Mouse (Mus musculus) spleen, adult 2 months (tissue): ENCODE results near the gene Arl13b. TPM values are rescaled to one million over a fixed set of nuclear protein-coding genes. Genes with fewer than 3 reads are reported as not detected.

ENCODE experiments used
- DNase-seq, 2 experiments: peaks; one replicate each; pipeline versions ENCODE4 v3.0.0 to v3.0.0-alpha.2; 2012 to 2021; ENCODE audit warnings: low spot score in 2 of 2, low read depth in 1 of 2
- H3K27ac ChIP-seq: fragments of 200-500 bp; 2 replicates; pipeline ENCODE4 v1.5.1; 2012; ENCODE audit warnings: low read length, inconsistent platforms; ENCODE audit not compliant: insufficient read depth
- H3K27me3 ChIP-seq: fragments of 200-500 bp; 2 replicates; pipeline ENCODE4 v1.6.1; 2012; ENCODE audit warnings: mild to moderate bottlenecking, moderate library complexity, low read length, inconsistent platforms; ENCODE audit not compliant: control insufficient read depth, insufficient read depth
- H3K36me3 ChIP-seq: fragments of 200-500 bp; 2 replicates; pipeline ENCODE4 v1.6.1; 2012; ENCODE audit warnings: mild to moderate bottlenecking, low read length, inconsistent platforms; ENCODE audit not compliant: control insufficient read depth, insufficient read depth
- H3K4me1 ChIP-seq: fragments of 200-500 bp; 2 replicates; pipeline ENCODE4 v1.6.1; 2011; ENCODE audit warnings: inconsistent platforms; ENCODE audit not compliant: control insufficient read depth, insufficient read depth, insufficient read length
- H3K4me3 ChIP-seq: fragments of 200-500 bp; 2 replicates; pipeline ENCODE4 v1.5.1; 2011; ENCODE audit warnings: mild to moderate bottlenecking, inconsistent platforms; ENCODE audit not compliant: insufficient read depth, insufficient read length; ENCODE audit errors: extremely low read depth
- CTCF ChIP-seq: fragments of 200-500 bp; IDR thresholded peaks from 2 replicates; pipeline ENCODE4 v1.5.1; 2011; ENCODE audit warnings: mild to moderate bottlenecking, inconsistent platforms; ENCODE audit not compliant: insufficient read depth, insufficient read length, insufficient replicate concordance; ENCODE audit errors: extremely low read depth
- POLR2A ChIP-seq: fragments of 200-500 bp; IDR thresholded peaks from 2 replicates; pipeline ENCODE4 v1.6.1; 2011; ENCODE audit warnings: low read depth, low read length, inconsistent platforms
- WGBS: fragments of 180-500 bp; shearing (Covaris S2); methylation state at CpG from one replicate; pipeline ENCODE4 v1.1.7; 2018; 5-methylcytosine and 5-hydroxymethylcytosine counted together
- polyA plus RNA-seq: library from polyadenylated mRNA; depleted of rRNA; stranded (reverse); fragments of >200 nt; gene quantifications from 2 replicates; pipeline ENCODE4 v1.2.3, GENCODE M21; 2012

Arl13b gene
- polyA plus RNA-seq, 1 experiment: 1.5 TPM

DNA sequence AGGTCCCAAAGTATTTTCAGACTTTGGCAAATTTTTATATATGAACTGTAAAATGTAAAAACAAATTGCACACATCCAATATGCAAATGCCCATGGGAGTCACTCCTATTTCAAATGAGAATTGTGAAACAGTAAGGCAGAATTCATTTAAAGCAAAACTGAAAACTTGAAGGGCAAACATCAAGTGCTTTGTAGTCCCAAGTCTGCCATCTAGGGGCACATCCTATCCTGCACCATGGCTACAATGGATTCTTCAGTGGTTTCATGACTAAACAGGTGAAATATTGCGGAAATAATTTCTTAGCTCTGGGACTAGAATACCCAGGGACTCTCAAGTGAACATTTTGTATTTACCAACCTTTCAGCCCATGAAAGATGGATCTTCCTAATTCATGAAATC is 11.2 kb upstream of the Arl13b start:
- no peaks in the 10 kb centered on the region; the same call in 1 of the 2 replicates for H3K27me3 ChIP-seq
- WGBS: 84% methylated on average over 1 of the region's 1 CpGs
- H3K36me3 ChIP-seq: no peaks in the 10 kb centered on the region
- no peak overlapping the region for H3K4me3 ChIP-seq
- TF ChIP-seq CTCF (no peak), POLR2A (no peak)
- DNase-seq: no peak
- H3K27ac ChIP-seq: no peak overlapping the region
- H3K4me1 ChIP-seq: peaks cover 6% of the 10 kb centered on the region

DNA sequence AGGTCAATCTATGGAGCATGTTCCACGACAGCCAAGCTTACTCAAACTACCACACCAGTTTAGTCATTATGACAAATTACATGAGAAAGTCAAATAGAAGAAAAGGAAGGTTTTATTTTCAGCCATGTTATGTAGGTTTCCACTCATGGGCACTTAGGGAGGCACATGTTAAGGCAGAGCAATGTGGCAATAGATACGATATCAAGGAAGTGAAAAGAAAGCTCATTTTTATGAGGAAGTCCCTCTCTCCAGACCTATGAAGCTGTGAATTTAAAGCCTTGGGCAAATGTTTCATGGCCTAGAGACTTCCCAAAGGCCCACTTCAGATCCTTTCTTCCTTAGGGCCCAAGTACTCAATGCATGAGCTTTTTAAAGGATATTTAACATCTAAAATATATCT is 10.7 kb upstream of the Arl13b start:
- TF ChIP-seq POLR2A (no peak), CTCF (no peak)
- Histone ChIP-seq H3K27me3 (no peaks in the 10 kb centered on the region; the same call in 1 of the 2 replicates), H3K4me1 (peaks cover 6% of the 10 kb centered on the region), H3K27ac (no peak overlapping the region), H3K4me3 (no peak overlapping the region), H3K36me3 (no peaks in the 10 kb centered on the region)
- DNase-seq: no peak
- WGBS: 77% methylated on average over 2 of the region's 2 CpGs

DNA sequence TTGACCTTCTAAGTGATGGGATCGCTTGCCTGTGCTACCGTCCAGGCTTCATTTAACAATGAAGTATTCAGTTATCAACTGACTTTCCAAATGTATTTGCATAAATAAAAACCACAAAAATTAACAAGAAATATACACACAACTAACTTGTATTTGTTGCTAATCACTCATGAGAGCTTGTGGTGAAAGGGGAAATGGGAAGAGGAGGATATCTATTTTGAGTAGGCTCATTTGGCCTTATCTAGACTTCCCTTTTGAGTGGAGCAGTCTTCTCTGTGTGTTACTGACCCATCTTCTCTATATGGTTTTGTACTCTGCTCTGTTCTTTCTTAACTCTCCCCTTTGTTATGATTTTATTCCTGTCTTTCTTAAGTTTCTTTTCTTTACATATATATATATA is 9.4 kb upstream of the Arl13b start:
- Histone ChIP-seq H3K27ac (no peak overlapping the region), H3K27me3 (no peaks in the 10 kb centered on the region; the same call in 1 of the 2 replicates), H3K4me3 (no peak overlapping the region), H3K36me3 (no peaks in the 10 kb centered on the region), H3K4me1 (peaks cover 6% of the 10 kb centered on the region)
- no peak for DNase-seq
- WGBS: 89% methylated on average over 2 of the region's 2 CpGs
- TF ChIP-seq CTCF (no peak), POLR2A (no peak)

DNA sequence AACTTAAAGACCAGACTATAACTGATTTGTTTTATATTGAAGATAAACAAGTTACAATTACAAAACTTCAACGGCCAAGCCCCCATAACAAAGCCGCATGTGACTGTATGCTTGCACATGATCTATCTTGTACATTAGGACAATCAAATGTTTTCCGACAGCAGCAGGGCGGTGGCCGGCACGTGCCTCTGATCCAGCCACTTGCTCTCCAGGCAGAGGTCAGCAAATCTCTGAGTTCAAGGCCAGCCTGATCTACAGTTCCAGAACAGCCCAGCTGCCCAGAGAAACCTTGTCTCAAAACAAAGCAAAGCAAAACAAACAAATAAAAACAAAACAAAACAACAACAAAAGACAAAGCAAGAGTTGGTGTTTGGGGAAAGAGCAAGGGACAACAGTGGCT is 8.5 kb upstream of the Arl13b start:
- no peak for DNase-seq
- 92% methylated on average over 6 of the region's 6 CpGs for WGBS
- no peaks in the 10 kb centered on the region for H3K36me3 ChIP-seq
- H3K4me3 ChIP-seq: no peak overlapping the region
- H3K27ac ChIP-seq: no peak overlapping the region
- peaks cover 6% of the 10 kb centered on the region for H3K4me1 ChIP-seq
- no peaks in the 10 kb centered on the region; the same call in 1 of the 2 replicates for H3K27me3 ChIP-seq
- TF ChIP-seq CTCF: no peak
- no peak for TF ChIP-seq POLR2A

DNA sequence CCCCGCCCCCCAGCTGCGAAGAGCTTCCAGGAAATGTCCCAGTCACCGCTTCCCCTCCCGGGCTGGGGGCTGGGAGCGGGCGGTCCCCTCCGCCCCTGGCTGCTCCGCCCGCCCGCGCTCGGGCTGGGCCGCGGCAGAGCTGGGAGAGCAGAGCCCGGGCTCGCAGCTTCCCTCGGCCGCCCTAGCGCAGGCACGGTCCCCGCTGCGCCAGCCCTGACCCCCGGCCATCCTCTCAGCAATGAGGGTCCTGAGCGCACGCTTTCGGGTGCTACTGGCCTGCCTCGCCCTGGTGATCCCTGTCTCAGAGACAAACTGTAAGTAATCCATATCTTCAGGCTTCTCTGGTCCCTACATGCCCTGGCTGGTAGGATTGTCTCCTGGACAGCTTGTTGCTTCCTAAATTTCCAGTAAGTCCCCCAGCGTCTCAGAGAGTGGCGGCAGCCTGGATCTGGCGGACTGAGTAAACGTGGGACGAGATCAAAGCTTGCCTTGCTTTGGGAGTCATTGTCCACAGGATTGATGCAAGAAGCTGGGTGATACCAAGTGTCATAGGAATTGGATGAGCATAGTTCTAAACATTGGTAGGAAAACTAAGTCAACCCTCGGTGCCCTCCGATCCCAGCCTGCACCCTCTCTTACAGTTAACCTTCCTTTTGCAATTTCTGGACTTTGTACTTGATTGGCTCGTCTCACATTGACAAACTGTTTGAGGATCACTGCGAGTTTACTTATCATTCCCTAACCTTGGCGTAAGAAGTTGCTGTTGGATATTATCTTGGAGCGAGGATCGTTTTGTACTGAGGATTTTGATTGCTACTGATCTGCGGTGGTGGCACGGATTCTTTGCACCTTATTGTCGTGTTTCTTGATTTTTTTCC is 7.6 kb upstream of the Arl13b start, which contains the start of gene Pros1:
Gene Pros1, plus strand, starts transcription at position 117 of the 878 bp plus-strand sequence.
- Histone ChIP-seq H3K36me3 (no peaks in the 10 kb centered on the region), H3K4me1 (peaks cover 6% of the 10 kb centered on the region), H3K27me3 (no peaks in the 10 kb centered on the region; the same call in 1 of the 2 replicates), H3K4me3 (peak within 1 kb of the TSS; percentile 56), H3K27ac (peak within 1 kb of the TSS; percentile 49)
- TF ChIP-seq POLR2A: no peak
- TF ChIP-seq CTCF: no peak
- 15% methylated on average over 42 of the region's 42 CpGs for WGBS
- DNase-seq: peak in 1 of 2 experiments; percentile 14

DNA sequence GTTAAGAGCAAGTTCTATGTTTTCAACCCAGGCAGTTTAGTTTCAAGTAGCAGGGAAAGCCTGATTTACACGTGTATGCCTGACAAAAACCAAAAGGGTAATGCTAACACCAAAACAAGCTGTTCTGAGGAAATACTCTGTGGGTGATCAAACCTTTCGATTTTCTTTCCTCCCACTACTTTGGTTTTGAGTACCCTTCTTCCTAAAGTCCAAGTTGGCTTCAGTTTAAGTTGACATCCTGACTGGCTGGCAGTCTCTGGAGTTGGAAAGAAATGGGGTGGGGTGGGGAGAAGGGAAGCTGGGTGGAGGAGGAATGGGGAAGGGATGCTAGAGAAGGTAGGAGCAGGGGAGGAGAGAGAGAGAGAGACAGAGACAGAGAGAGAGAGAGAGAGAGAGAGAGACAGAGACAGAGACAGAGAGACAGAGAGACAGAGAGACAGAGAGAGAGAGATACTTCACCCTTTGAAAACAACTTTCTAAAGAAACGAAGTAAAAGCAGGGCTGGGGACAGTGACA is 6.8 kb upstream of the Arl13b start:
- DNase-seq: no peak
- no peaks in the 10 kb centered on the region; the same call in 1 of the 2 replicates for H3K27me3 ChIP-seq
- H3K4me3 ChIP-seq: peak overlapping the region; percentile 56; the same call in 1 of the 2 replicates
- no peaks in the 10 kb centered on the region for H3K36me3 ChIP-seq
- peaks cover 6% of the 10 kb centered on the region for H3K4me1 ChIP-seq
- no peak overlapping the region; the same call in 1 of the 2 replicates for H3K27ac ChIP-seq
- TF ChIP-seq POLR2A (no peak), CTCF (no peak)
- WGBS: 8% methylated on average over 3 of the region's 3 CpGs
